Mouse (Mus musculus) leukemia stem cell, adult 10-12 weeks (primary cell): ENCODE results near the gene Serpinb9. TPM values are rescaled to one million over a fixed set of nuclear protein-coding genes. Genes with fewer than 3 reads are reported as not detected.

Source experiments
- polyA plus RNA-seq: library from polyadenylated mRNA; stranded (reverse); fragments of >175 nt; gene quantifications from 2 replicates; pipeline ENCODE4 v1.2.3, GENCODE M21; 2012; ENCODE audit warnings: low replicate concordance

Gene Serpinb9
- polyA plus RNA-seq = 0.18 and 0.71 TPM in 2 replicates

GRCm38 (mm10) chr13:33002950-33003349 is at the start of gene Serpinb9:
Serpinb9 (plus strand) TSS chr13:33003250.

GRCm38 (mm10) chr13:32964989-32965811 is 37.9 kb upstream of the Serpinb9 start, which contains the start of gene Serpinb6b:
Serpinb6b (plus strand) TSS chr13:32965209.

GRCm38 (mm10) chr13:33027244-33027643 is 24.2 kb downstream of the Serpinb9 start, which contains the start of gene Serpinb9b:
Serpinb9b (plus strand) TSS chr13:33027416.

Other genes with a start within 250 kb of the Serpinb9 start
- not detected in 2 replicates for gene Mylk4, start 219.3 kb upstream of the Serpinb9 start, polyA plus RNA-seq
- gene Wrnip1, start 201.2 kb upstream of the Serpinb9 start, polyA plus RNA-seq = 30.3 and 39.1 TPM in 2 replicates
- gene D930007J09Rik, start 200.4 kb upstream of the Serpinb9 start, polyA plus RNA-seq = not detected in 2 replicates
- gene Serpinb1a, start 152.1 kb upstream of the Serpinb9 start, polyA plus RNA-seq = 0.25 and 1.4 TPM in 2 replicates
- not detected in 2 replicates for gene Serpinb1c, start 105.0 kb upstream of the Serpinb9 start, polyA plus RNA-seq
- 0.20 and 1.8 TPM in 2 replicates for gene Serpinb6b, start 38.0 kb upstream of the Serpinb9 start, polyA plus RNA-seq
- 0.39 TPM in 1 of 2 replicates, not detected in the other for gene Serpinb9b, start 24.2 kb downstream of the Serpinb9 start, polyA plus RNA-seq
- gene Serpinb1b, start 75.3 kb downstream of the Serpinb9 start, polyA plus RNA-seq = not detected in 2 replicates
- not detected in 2 replicates for gene Serpinb9c, start 156.5 kb downstream of the Serpinb9 start, polyA plus RNA-seq
- not detected in 2 replicates for gene Serpinb9d, start 189.7 kb downstream of the Serpinb9 start, polyA plus RNA-seq
- not detected in 2 replicates for gene Serpinb9e, start 246.4 kb downstream of the Serpinb9 start, polyA plus RNA-seq